Mouse (Mus musculus): ENCODE results near the gene Aox2. TPM values are rescaled to one million over a fixed set of nuclear protein-coding genes. Genes with fewer than 3 reads are reported as not detected.

Aox2 gene
- polyA plus RNA-seq, 1 experiment from 2014 or later: not detected

GRCm38 (mm10) chr1:58280381-58280780, 2.3 kb downstream of the Aox2 start:
- H3K27ac ChIP-seq (ENCODE audit: low read depth, low read length): no peak overlapping the region
- no peak for ATAC-seq (replicated peaks; ENCODE audit: low FRiP score)
- H3K27me3 ChIP-seq (replicated peaks; ENCODE audit: control insufficient read depth, insufficient read depth, low read length): no peaks in the 10 kb centered on the region
- no peak overlapping the region for H3K4me2 ChIP-seq
- no peaks in the 10 kb centered on the region for H3K4me1 ChIP-seq (replicated peaks; ENCODE audit: control insufficient read depth, insufficient read depth, low read length)
- no peak for DNase-seq (ENCODE audit: low spot score)
- no peak overlapping the region for H3K9ac ChIP-seq (ENCODE audit: low read depth, low read length)
- no peaks in the 10 kb centered on the region for H3K36me3 ChIP-seq (ENCODE audit: control insufficient read depth, insufficient read depth, low read length)
- H3K9me3 ChIP-seq (ENCODE audit: control insufficient read depth, low read length): no peaks in the 10 kb centered on the region
- no peak overlapping the region for H3K4me3 ChIP-seq (ENCODE audit: low read depth, low read length)
- WGBS: 72% methylated on average over 4 of the region's 4 CpGs

- Histone ChIP-seq H3K4me1 (replicated peaks; ENCODE audit: control insufficient read depth, insufficient read depth, low read length) (no peaks in the 10 kb centered on the region), H3K9ac (ENCODE audit: low read depth, low read length) (no peak overlapping the region), H3K4me2 (no peak overlapping the region), H3K4me3 (ENCODE audit: low read depth, low read length) (no peak overlapping the region), H3K27ac (ENCODE audit: low read depth, low read length) (no peak overlapping the region), H3K9me3 (ENCODE audit: control insufficient read depth, low read length) (no peaks in the 10 kb centered on the region), H3K36me3 (ENCODE audit: control insufficient read depth, insufficient read depth, low read length) (no peaks in the 10 kb centered on the region), H3K27me3 (replicated peaks; ENCODE audit: control insufficient read depth, insufficient read depth, low read length) (no peaks in the 10 kb centered on the region)
- ATAC-seq (replicated peaks; ENCODE audit: low FRiP score): no peak
- no peak for DNase-seq (ENCODE audit: low spot score)
- 73% methylated on average over 13 of the region's 13 CpGs for WGBS
Measured at GRCm38 (mm10) chr1:58280939-58281624, 3.0 kb downstream of the Aox2 start.

- Histone ChIP-seq H3K36me3 (ENCODE audit: control insufficient read depth, insufficient read depth, low read length) (no peaks in the 10 kb centered on the region), H3K9me3 (ENCODE audit: control insufficient read depth, low read length) (no peaks in the 10 kb centered on the region), H3K4me1 (replicated peaks; ENCODE audit: control insufficient read depth, insufficient read depth, low read length) (no peaks in the 10 kb centered on the region), H3K9ac (ENCODE audit: low read depth, low read length) (no peak overlapping the region), H3K27ac (ENCODE audit: low read depth, low read length) (no peak overlapping the region), H3K4me3 (ENCODE audit: low read depth, low read length) (no peak overlapping the region), H3K27me3 (replicated peaks; ENCODE audit: control insufficient read depth, insufficient read depth, low read length) (no peaks in the 10 kb centered on the region), H3K4me2 (no peak overlapping the region)
- ATAC-seq (replicated peaks; ENCODE audit: low FRiP score) (no peak), DNase-seq (ENCODE audit: low spot score) (no peak)
- 71% methylated on average over 4 of the region's 4 CpGs for WGBS
Measured at GRCm38 (mm10) chr1:58281625-58281988, 3.5 kb downstream of the Aox2 start.

GRCm38 (mm10) chr1:58284505-58284904, 6.4 kb downstream of the Aox2 start:
- Histone ChIP-seq H3K27ac (ENCODE audit: low read depth, low read length) (no peak overlapping the region), H3K9me3 (ENCODE audit: control insufficient read depth, low read length) (no peaks in the 10 kb centered on the region), H3K9ac (ENCODE audit: low read depth, low read length) (no peak overlapping the region), H3K36me3 (ENCODE audit: control insufficient read depth, insufficient read depth, low read length) (no peaks in the 10 kb centered on the region), H3K4me3 (ENCODE audit: low read depth, low read length) (no peak overlapping the region), H3K4me1 (replicated peaks; ENCODE audit: control insufficient read depth, insufficient read depth, low read length) (no peaks in the 10 kb centered on the region), H3K27me3 (replicated peaks; ENCODE audit: control insufficient read depth, insufficient read depth, low read length) (no peaks in the 10 kb centered on the region), H3K4me2 (no peak overlapping the region)
- WGBS: 54% methylated on average over 7 of the region's 7 CpGs
- no peak for ATAC-seq (replicated peaks; ENCODE audit: low FRiP score)
- no peak for DNase-seq (ENCODE audit: low spot score)

- 77% methylated on average over 3 of the region's 3 CpGs for WGBS
- H3K9ac ChIP-seq (ENCODE audit: low read depth, low read length): no peak overlapping the region
- no peaks in the 10 kb centered on the region for H3K36me3 ChIP-seq (ENCODE audit: control insufficient read depth, insufficient read depth, low read length)
- H3K27me3 ChIP-seq (replicated peaks; ENCODE audit: control insufficient read depth, insufficient read depth, low read length): no peaks in the 10 kb centered on the region
- no peak overlapping the region for H3K27ac ChIP-seq (ENCODE audit: low read depth, low read length)
- H3K4me2 ChIP-seq: no peak overlapping the region
- H3K4me3 ChIP-seq (ENCODE audit: low read depth, low read length): no peak overlapping the region
- H3K4me1 ChIP-seq (replicated peaks; ENCODE audit: control insufficient read depth, insufficient read depth, low read length): no peaks in the 10 kb centered on the region
- H3K9me3 ChIP-seq (ENCODE audit: control insufficient read depth, low read length): no peaks in the 10 kb centered on the region
- no peak for ATAC-seq (replicated peaks; ENCODE audit: low FRiP score)
- DNase-seq (ENCODE audit: low spot score): no peak
Measured at GRCm38 (mm10) chr1:58288091-58288490, 10.0 kb downstream of the Aox2 start.

DNA sequence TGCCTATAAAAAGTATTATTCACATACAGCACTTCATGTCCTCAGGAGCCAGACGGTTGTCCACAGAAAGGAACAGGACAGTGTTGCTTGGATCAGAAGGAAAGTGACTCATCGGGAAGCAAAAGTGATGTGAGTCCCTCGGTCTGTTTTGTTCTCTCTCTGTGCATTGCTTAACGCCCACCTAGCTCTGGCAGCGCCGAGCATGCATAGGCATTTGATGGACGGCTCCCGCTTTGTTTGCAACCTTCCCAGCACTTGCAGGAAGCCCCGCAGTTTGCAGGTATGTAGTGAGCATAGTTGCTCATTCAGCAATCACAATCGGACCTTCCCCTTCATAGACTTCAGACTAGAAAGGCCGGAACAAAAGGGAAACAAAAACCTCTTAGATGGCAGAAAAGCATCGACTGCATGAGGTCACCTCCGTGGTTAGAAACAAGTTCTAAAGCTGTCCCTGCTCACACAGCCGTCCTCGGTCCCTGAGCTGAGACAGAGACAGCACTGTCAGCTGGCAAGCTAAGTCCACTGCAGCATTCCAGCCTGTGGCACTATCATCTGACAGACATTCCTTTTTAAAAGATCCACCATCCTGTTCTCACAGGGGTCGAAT, 11.8 kb downstream of the Aox2 start:
- 48% methylated on average over 16 of the region's 16 CpGs for WGBS
- DNase-seq (ENCODE audit: low spot score): no peak
- no peaks in the 10 kb centered on the region for H3K27me3 ChIP-seq (replicated peaks; ENCODE audit: control insufficient read depth, insufficient read depth, low read length)

DNA sequence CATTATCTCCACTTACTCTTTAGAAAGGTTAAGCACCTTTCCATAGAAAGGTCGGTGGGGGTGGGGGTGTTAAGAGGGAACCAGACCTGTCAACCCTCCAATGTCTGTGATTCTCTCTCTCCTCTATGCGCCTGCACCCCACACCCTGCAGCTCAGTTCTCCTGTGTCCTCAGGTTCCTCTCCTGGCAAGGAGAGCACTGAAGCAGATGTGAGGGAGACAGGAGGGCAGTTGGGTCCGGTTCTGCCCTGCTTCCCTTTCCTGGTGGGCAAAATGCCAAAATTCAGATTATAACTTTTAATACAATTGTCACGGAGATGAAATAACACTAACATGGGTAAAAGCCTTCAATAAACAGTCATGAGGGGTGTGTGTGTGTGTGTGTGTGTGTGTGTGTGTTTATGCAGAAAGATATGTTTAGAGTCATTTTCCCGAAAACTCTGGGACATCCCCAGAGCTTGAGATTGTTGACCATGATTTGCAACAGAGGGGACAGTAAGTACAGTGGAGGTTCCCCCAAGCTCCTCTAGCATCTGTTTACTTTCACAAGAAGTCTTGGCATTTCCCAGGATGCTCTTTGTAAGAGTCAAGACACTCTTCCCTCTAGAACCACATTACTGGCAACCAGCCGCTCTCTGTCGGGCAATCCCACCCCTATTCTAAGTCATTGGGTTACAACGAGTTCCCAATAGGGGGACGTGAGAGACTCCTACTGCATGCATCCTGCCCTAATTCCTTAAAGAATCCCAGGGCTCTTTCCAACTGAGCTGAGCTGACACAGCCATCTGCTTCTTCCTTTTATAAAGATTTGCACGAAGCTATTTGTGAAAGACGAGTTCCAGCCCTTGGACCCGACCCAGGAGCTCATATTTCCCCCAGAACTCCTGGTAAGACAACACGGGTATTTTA, 13.5 kb downstream of the Aox2 start:
- no peak for ATAC-seq (replicated peaks; ENCODE audit: low FRiP score)
- Histone ChIP-seq H3K4me1 (replicated peaks; ENCODE audit: control insufficient read depth, insufficient read depth, low read length) (no peaks in the 10 kb centered on the region), H3K4me2 (no peak overlapping the region), H3K27ac (ENCODE audit: low read depth, low read length) (no peak overlapping the region), H3K9ac (ENCODE audit: low read depth, low read length) (no peak overlapping the region), H3K4me3 (ENCODE audit: low read depth, low read length) (no peak overlapping the region), H3K36me3 (ENCODE audit: control insufficient read depth, insufficient read depth, low read length) (no peaks in the 10 kb centered on the region), H3K27me3 (replicated peaks; ENCODE audit: control insufficient read depth, insufficient read depth, low read length) (no peaks in the 10 kb centered on the region), H3K9me3 (ENCODE audit: control insufficient read depth, low read length) (no peaks in the 10 kb centered on the region)
- WGBS: 55% methylated on average over 13 of the region's 13 CpGs
- no peak for DNase-seq (ENCODE audit: low spot score)

More for the DNA sequence above, 11.8 kb downstream of the Aox2 start:
- no peaks in the 10 kb centered on the region for H3K36me3 ChIP-seq (ENCODE audit: control insufficient read depth, insufficient read depth, low read length)
- H3K4me3 ChIP-seq (ENCODE audit: low read depth, low read length): no peak overlapping the region
- no peak overlapping the region for H3K4me2 ChIP-seq
- ATAC-seq (replicated peaks; ENCODE audit: low FRiP score): no peak
- no peaks in the 10 kb centered on the region for H3K4me1 ChIP-seq (replicated peaks; ENCODE audit: control insufficient read depth, insufficient read depth, low read length)
- no peaks in the 10 kb centered on the region for H3K9me3 ChIP-seq (ENCODE audit: control insufficient read depth, low read length)
- no peak overlapping the region for H3K27ac ChIP-seq (ENCODE audit: low read depth, low read length)
- H3K9ac ChIP-seq (ENCODE audit: low read depth, low read length): no peak overlapping the region

- no peaks in the 10 kb centered on the region for H3K9me3 ChIP-seq (ENCODE audit: control insufficient read depth, low read length)
- H3K4me3 ChIP-seq (ENCODE audit: low read depth, low read length): no peak overlapping the region
- WGBS: 77% methylated on average over 5 of the region's 5 CpGs
- no peak for ATAC-seq (replicated peaks; ENCODE audit: low FRiP score)
- H3K27ac ChIP-seq (ENCODE audit: low read depth, low read length): no peak overlapping the region
- no peak for DNase-seq (ENCODE audit: low spot score)
- H3K27me3 ChIP-seq (replicated peaks; ENCODE audit: control insufficient read depth, insufficient read depth, low read length): no peaks in the 10 kb centered on the region
- no peak overlapping the region for H3K4me2 ChIP-seq
- no peaks in the 10 kb centered on the region for H3K36me3 ChIP-seq (ENCODE audit: control insufficient read depth, insufficient read depth, low read length)
- H3K4me1 ChIP-seq (replicated peaks; ENCODE audit: control insufficient read depth, insufficient read depth, low read length): no peaks in the 10 kb centered on the region
- H3K9ac ChIP-seq (ENCODE audit: low read depth, low read length): no peak overlapping the region
Measured at GRCm38 (mm10) chr1:58294730-58295129, 16.6 kb downstream of the Aox2 start.
